Comparison of ENCODE assay signal across 8 mouse cellular contexts in the genomic region with DNA sequence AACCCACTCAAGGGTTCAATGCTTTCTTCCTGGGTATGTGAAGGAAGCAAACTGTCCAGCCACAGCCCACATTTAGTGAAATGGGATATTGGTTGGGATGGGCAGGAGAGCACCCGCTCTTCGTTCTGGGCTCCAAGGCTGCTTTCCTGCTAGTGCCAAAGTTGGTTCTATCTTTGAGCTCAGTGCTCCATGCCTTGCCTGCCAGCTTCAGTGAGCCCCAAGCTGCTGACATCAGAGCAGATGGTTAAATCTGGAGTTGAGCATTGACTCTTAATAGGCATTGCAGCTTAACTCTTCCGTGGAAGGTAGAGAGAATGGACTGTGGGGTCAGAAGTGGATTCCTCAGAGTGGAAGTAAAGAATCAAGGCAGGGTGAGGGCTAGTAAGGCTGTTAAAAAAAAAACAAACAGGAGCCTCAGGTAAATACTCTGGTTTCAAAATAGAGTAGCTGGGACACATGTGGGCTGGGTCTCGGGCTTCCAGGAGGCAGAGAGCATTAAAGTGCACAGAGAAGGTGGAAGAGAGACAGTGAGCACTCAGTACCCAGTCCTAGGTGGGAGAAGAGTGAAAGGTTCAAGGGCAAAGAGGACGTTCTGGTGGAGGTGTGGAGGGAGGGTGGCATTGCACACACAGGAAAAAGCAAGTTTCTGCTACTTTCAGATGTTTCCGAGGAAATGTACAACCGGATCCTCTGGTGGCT. TPM values are rescaled to one million over a fixed set of nuclear protein-coding genes. Genes with fewer than 3 reads are reported as not detected.
DNase-seq lines count a peak whose midpoint lies in the region; ATAC-seq and TF ChIP-seq lines count a peak whose summit lies in the region.

A gene (plus strand): TSS at position 649 of the 699 bp plus-strand sequence.

- H3K4me2 ChIP-seq in intestine, postnatal 0 days (replicated peaks; ENCODE audit: low read depth) = no peak within 1 kb of the TSS
- H3K4me2 ChIP-seq in midbrain, embryonic 15.5 days = no peak within 1 kb of the TSS

- DNase-seq in frontal cortex, adult 2 months (ENCODE audit: extremely low spot score in 1 of 2, low spot score in 1 of 2) = no peak
- no peak for DNase-seq in frontal cortex, postnatal 10 days (ENCODE audit: low spot score in 2 of 2)
- DNase-seq in adrenal gland, adult 2 months = no peak
- DNase-seq in heart, adult 18-20 months = no peak
- DNase-seq in lung, postnatal 10 days = no peak

- no peak within 1 kb of the TSS for H3K4me3 ChIP-seq in intestine, postnatal 0 days (ENCODE audit: low read depth, low read length)
- H3K4me3 ChIP-seq in midbrain, embryonic 15.5 days = no peak within 1 kb of the TSS

- no peaks in the 10 kb centered on the region for H3K27me3 ChIP-seq in intestine, postnatal 0 days (replicated peaks; ENCODE audit: control insufficient read depth, insufficient read depth, low read length)
- H3K27me3 ChIP-seq in midbrain, embryonic 15.5 days (replicated peaks) = no peaks in the 10 kb centered on the region

- H3K9ac ChIP-seq in intestine, postnatal 0 days (ENCODE audit: low read depth, low read length) = no peak within 1 kb of the TSS
- H3K9ac ChIP-seq in midbrain, embryonic 15.5 days = no peak within 1 kb of the TSS

- H3K36me3 ChIP-seq in intestine, postnatal 0 days (ENCODE audit: control insufficient read depth, insufficient read depth) = no peaks in the 10 kb centered on the region
- no peaks in the 10 kb centered on the region for H3K36me3 ChIP-seq in midbrain, embryonic 15.5 days (replicated peaks)

- 76% methylated on average over 7 of the region's 7 CpGs for WGBS in intestine, postnatal 0 days
- 81% methylated on average over 7 of the region's 7 CpGs for WGBS in midbrain, embryonic 15.5 days

- no peak within 1 kb of the TSS; the same call in 1 of the 2 replicates for H3K27ac ChIP-seq in intestine, postnatal 0 days (ENCODE audit: low read depth, low read length)
- H3K27ac ChIP-seq in midbrain, embryonic 15.5 days = no peak within 1 kb of the TSS

- H3K4me1 ChIP-seq in intestine, postnatal 0 days (replicated peaks; ENCODE audit: control insufficient read depth, insufficient read depth, low read length) = no peaks in the 10 kb centered on the region
- no peaks in the 10 kb centered on the region for H3K4me1 ChIP-seq in midbrain, embryonic 15.5 days

- no peak for ATAC-seq in intestine, postnatal 0 days
- no peak for ATAC-seq in midbrain, embryonic 15.5 days (replicated peaks)
- no peak for ATAC-seq in erythroblast, adult 5-6 weeks (replicated peaks; ENCODE audit: low FRiP score, poor library complexity, severe bottlenecking)

- no peaks in the 10 kb centered on the region for H3K9me3 ChIP-seq in intestine, postnatal 0 days (ENCODE audit: control insufficient read depth)
- H3K9me3 ChIP-seq in midbrain, embryonic 15.5 days = no peaks in the 10 kb centered on the region

- no peak for TF ChIP-seq CTCF in intestine, postnatal 0 days (IDR thresholded peaks at IDR 0.05; ENCODE audit: low read depth)

RNA-seq across cellular contexts. Expression of the gene that starts here (rescaled TPM):
- 287 and 294 TPM in 2 replicates for polyA plus RNA-seq in frontal cortex, adult 2 months (2012; rRNA removed)
- 10 to 100 TPM; 42.0 to 52.8 TPM for total RNA-seq in adrenal gland, adult 2 months (2021)
- polyA plus RNA-seq in adrenal gland, adult 2 months (2012; rRNA removed) = 14.8 and 14.9 TPM in 2 replicates
- 10 to 100 TPM; 31.8 to 37.7 TPM for total RNA-seq in heart, adult 18-20 months (2021)
- 47.2 and 47.3 TPM in 2 replicates for polyA plus RNA-seq in intestine, postnatal 0 days (2015; fragmentation: Nextera tagmentation; extraction: Ambion mirVana)
- polyA plus RNA-seq in midbrain, embryonic 15.5 days (2015; fragmentation: Nextera tagmentation; extraction: Ambion mirVana) = 28.2 and 28.4 TPM in 2 replicates
- total RNA-seq in erythroblast, adult 5-6 weeks (2015; ENCODE audit: low replicate concordance) = not detected in 2 replicates
- 2.8 and 9.3 TPM in 2 replicates for total RNA-seq in erythroblast, adult 5-6 weeks (2017; ENCODE audit: low replicate concordance)
